Mouse (Mus musculus): ENCODE measurements around the gene Ctsf. TPM values are rescaled to one million over a fixed set of nuclear protein-coding genes. Genes with fewer than 3 reads are reported as not detected.

The Ctsf gene
- polyA plus RNA-seq, 1 experiment, result 73.6 TPM

DNA sequence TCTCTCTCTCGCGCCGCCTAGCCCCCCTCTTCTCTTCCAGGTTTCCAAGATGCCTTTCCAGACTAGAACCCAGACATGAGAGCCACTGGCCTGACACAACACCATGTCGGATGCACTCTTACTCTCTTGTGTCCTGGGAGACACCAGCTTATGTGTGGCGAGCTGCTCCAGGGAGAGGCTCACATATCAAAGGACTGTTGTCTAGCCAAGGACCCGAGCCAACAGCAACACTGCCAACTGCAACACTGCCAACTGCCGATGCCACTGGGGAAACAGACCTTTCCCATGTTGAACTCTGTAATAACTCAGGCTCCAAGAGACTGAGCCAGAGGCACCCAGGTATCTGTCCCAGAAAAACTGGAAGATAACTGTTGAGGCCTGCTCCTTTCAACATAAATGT, 25.8 kb upstream of the Ctsf start:
- peak; percentile 71 for DNase-seq (ENCODE audit: low read depth)
- TF ChIP-seq CTCF (IDR thresholded peaks at IDR 0.05; ENCODE audit: borderline replicate concordance, extremely low read depth, insufficient read depth, insufficient read length) (no peak), POLR2A (IDR thresholded peaks at IDR 0.05; ENCODE audit: borderline replicate concordance, extremely low read depth, insufficient read depth, insufficient read length, poor library complexity, severe bottlenecking) (no peak)

DNA sequence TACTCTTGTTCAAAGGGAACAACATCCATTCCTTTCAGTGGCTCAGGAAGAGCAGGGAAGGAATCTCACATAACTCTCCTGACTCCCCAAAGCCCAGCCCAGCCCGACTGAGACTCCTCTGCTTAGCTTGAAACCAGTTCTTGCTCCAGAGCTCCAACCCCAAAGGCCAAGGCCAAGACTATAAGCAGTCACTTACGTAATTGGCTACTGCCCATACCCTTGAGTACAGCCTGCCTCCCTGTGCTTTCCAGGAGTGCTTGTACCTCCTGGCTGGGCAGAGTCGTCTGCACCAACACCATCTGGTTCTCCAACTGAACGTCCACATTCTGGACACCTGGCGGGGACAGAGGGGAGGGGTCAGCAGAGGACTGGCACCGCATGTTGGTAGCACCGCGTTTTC, 21.0 kb upstream of the Ctsf start:
- DNase-seq (ENCODE audit: low read depth), result no peak
- TF ChIP-seq POLR2A (IDR thresholded peaks at IDR 0.05; ENCODE audit: borderline replicate concordance, extremely low read depth, insufficient read depth, insufficient read length, poor library complexity, severe bottlenecking), result no peak
- no peak for TF ChIP-seq CTCF (IDR thresholded peaks at IDR 0.05; ENCODE audit: borderline replicate concordance, extremely low read depth, insufficient read depth, insufficient read length)

DNA sequence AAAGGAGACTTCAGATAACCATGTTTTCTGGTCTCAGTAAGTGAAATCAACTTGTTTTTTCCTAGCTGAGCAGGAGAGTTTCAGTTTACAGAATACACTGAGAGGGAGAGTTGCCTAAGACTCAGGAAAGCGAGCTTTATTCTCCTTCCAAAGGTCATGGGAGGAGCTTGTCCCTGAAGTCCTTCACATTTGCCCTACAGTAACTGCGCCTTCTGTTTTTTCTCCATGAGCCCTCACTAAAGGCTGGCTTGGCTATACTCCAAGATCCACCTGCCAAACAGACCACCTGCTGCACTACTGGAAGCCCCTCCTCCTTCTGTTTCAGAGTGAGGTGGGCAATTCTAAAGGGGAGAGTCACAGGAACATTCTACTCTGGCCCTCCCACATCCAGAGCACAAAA, 18.8 kb upstream of the Ctsf start:
- DNase-seq (ENCODE audit: low read depth), result no peak
- TF ChIP-seq POLR2A (IDR thresholded peaks at IDR 0.05; ENCODE audit: borderline replicate concordance, extremely low read depth, insufficient read depth, insufficient read length, poor library complexity, severe bottlenecking), result no peak
- no peak for TF ChIP-seq CTCF (IDR thresholded peaks at IDR 0.05; ENCODE audit: borderline replicate concordance, extremely low read depth, insufficient read depth, insufficient read length)

DNA sequence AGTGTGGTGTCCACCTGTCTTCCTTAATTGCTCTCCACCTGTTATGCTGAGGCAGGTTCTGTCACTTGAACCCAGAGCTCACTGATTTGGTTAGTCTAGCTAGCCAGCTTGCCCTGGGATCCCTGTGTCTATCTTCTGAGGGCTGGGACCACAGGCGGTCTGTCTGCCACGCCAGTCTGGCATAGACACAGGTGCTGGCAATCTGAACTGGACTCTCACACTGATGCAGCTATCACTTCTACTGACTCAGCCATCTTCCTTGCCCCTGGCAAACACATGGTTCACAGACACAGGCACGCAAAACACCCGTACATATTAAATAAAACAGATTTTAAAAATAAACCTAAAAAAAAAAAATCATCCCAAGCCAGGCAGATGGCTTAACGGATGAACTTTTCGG, 17.9 kb upstream of the Ctsf start:
- no peak for DNase-seq (ENCODE audit: low read depth)
- no peak for TF ChIP-seq CTCF (IDR thresholded peaks at IDR 0.05; ENCODE audit: borderline replicate concordance, extremely low read depth, insufficient read depth, insufficient read length)
- TF ChIP-seq POLR2A (IDR thresholded peaks at IDR 0.05; ENCODE audit: borderline replicate concordance, extremely low read depth, insufficient read depth, insufficient read length, poor library complexity, severe bottlenecking), result no peak

DNA sequence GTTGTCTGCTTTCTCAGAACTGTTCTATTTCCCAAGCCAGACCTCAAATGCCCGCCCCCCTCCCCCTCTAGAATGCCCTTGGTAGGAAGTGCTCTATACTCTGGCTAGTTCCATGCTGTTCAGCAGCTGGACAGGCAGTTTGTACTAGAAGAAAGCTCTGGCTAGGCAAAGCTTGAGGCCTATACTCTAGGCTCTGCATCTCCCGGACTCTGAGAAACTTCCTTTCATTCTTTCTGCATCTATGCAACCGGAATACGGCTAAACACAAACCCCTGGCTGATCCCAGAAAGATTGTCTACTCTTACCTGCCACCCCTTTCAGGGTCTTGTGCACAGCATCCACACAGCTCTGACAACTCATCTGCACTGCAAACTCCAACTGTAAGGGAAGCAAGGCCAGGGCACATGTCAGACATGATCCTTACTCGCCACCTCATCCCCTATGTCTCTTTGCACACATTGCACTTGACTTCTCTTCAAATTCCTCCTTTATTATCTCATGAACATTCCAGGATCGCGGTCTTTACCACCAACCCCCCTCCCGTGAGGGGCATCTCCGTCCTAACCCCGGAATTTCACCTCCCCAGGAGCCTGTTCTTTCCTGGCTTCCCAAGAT, 16.3 kb upstream of the Ctsf start:
- DNase-seq (ENCODE audit: low read depth), result no peak
- TF ChIP-seq CTCF (IDR thresholded peaks at IDR 0.05; ENCODE audit: borderline replicate concordance, extremely low read depth, insufficient read depth, insufficient read length) (no peak), POLR2A (IDR thresholded peaks at IDR 0.05; ENCODE audit: borderline replicate concordance, extremely low read depth, insufficient read depth, insufficient read length, poor library complexity, severe bottlenecking) (no peak)

DNA sequence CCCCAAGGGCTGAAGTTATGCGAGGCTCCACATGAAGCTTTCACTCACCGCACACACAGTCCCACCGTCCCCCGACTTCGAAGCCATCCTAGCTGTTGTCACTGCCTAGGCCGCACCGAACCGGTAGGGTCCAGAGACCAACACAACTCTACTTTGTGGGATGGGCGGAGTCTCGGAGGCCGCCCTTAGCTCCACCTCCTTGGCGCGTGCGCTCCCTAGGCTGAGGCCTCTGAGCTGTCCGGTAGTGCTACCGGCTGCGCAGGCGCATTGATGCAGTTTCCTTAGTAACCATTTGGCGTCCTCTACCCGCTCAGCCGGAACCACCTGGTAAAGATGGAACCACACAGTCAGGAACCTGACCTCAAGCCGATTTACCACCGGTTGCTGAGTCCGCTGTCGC, 15.8 kb upstream of the Ctsf start, which contains the start of the genes Ccs and Ccdc87:
Ccs (minus strand) TSS at position 184 of the 400 bp plus-strand sequence.
Ccdc87 (plus strand) TSS at position 218 of the 400 bp plus-strand sequence.
- peak; percentile 97 for DNase-seq (ENCODE audit: low read depth)
- TF ChIP-seq CTCF (IDR thresholded peaks at IDR 0.05; ENCODE audit: borderline replicate concordance, extremely low read depth, insufficient read depth, insufficient read length), result peak; percentile 3; the same call in 1 of the 2 replicates
- no peak for TF ChIP-seq POLR2A (IDR thresholded peaks at IDR 0.05; ENCODE audit: borderline replicate concordance, extremely low read depth, insufficient read depth, insufficient read length, poor library complexity, severe bottlenecking)

DNA sequence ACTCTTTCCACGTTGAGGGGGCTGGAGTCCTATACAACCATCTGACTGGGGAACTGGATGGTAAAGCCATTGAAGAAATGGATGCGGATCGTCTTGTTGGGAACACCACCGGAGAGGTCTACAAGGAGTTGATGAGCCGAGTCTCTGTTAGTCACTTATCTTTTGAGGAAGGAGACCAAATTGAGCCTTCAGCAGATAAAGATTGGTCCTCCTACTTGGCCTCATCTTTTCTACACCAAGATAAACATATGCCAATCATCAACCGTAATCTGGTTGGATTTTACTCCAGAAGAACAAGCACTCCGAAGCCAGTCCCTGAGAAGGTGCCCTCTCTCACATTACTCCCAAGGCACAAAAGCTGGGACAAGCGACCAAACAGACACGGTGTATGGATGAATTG, 14.1 kb upstream of the Ctsf start:
- DNase-seq (ENCODE audit: low read depth), result no peak
- TF ChIP-seq CTCF (IDR thresholded peaks at IDR 0.05; ENCODE audit: borderline replicate concordance, extremely low read depth, insufficient read depth, insufficient read length) (no peak), POLR2A (IDR thresholded peaks at IDR 0.05; ENCODE audit: borderline replicate concordance, extremely low read depth, insufficient read depth, insufficient read length, poor library complexity, severe bottlenecking) (no peak)

DNA sequence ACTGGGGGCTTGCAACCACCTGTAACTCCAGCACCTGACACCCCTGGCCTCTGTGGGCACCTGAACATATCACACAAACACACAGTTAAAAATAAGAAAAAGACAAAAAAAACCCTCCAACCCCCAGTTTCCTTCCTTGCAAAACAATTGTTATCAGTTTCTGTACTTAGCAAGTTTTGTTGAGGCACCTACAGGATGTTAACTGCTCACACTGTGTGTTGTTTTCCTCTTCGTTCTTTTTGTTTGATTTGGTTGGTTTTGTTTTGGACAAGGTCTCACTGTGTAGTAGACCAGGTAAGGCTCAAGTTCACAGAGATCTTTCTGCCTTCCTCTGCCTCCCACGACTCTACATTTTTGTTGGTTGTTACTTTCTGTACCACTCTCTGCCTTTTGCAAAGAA, 12.3 kb upstream of the Ctsf start:
- no peak for DNase-seq (ENCODE audit: low read depth)
- TF ChIP-seq POLR2A (IDR thresholded peaks at IDR 0.05; ENCODE audit: borderline replicate concordance, extremely low read depth, insufficient read depth, insufficient read length, poor library complexity, severe bottlenecking) (no peak), CTCF (IDR thresholded peaks at IDR 0.05; ENCODE audit: borderline replicate concordance, extremely low read depth, insufficient read depth, insufficient read length) (no peak)

DNA sequence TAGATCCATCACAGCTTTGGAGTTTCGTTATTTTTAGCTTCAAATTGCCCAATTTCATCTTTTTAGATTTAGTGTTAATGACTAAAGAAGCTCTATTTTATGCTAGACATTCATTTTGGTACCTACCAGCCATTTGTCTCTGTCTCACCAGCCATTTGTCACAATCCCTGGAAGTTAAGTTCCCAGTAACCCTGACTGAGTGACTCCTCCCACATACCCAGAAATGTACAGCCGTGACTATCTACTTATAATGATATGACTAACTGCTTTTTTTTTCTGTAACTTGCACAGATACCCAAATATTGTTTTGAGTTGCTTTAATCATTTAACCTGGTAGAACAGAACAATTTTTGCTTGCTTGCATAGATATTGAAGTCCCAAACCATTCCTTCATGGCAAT, 9.1 kb upstream of the Ctsf start:
- no peak for TF ChIP-seq POLR2A (IDR thresholded peaks at IDR 0.05; ENCODE audit: borderline replicate concordance, extremely low read depth, insufficient read depth, insufficient read length, poor library complexity, severe bottlenecking)
- TF ChIP-seq CTCF (IDR thresholded peaks at IDR 0.05; ENCODE audit: borderline replicate concordance, extremely low read depth, insufficient read depth, insufficient read length), result no peak
- DNase-seq (ENCODE audit: low read depth), result no peak

DNA sequence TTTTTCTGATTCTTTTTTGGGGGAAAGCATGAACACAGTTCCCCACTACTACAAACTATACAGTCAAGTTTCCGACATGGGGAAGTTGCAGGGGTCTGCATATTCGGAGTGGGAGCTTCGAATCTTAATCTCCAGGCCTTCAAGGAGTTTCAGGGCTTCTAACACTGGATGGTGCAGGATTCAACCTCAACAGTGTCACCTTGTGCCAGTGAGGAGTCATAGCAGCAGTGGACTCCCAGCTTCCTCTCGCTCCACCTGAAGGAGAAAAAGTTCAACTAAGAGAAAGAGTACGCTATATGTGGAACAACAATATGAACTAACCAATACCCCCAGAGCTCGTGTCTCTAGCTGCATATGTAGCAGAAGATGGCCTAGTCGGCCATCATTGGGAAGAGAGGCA, 7.4 kb upstream of the Ctsf start:
- TF ChIP-seq POLR2A (IDR thresholded peaks at IDR 0.05; ENCODE audit: borderline replicate concordance, extremely low read depth, insufficient read depth, insufficient read length, poor library complexity, severe bottlenecking) (no peak), CTCF (IDR thresholded peaks at IDR 0.05; ENCODE audit: borderline replicate concordance, extremely low read depth, insufficient read depth, insufficient read length) (peak; percentile 54; the same call in 1 of the 2 replicates)
- peak; percentile 35 for DNase-seq (ENCODE audit: low read depth)

DNA sequence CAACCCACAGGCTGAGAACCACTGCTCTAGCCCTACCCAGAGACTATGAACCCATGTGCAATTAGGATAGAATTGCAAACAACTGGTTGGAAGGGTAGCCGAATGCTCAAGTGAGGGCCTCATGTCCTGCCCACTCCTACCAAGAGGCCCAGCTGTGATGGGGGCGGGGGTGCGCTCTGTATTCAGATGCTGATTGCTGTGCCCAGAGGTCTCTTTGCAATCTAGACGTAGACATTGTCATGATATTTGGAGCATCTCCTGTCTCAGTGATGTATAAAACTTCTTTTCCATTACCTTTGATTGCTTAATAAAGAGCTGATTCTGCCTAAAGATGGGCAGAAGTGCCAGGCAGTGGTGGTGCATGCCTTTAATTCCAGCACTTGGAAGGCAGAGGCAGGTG, 5.1 kb upstream of the Ctsf start:
- TF ChIP-seq CTCF (IDR thresholded peaks at IDR 0.05; ENCODE audit: borderline replicate concordance, extremely low read depth, insufficient read depth, insufficient read length) (no peak), POLR2A (IDR thresholded peaks at IDR 0.05; ENCODE audit: borderline replicate concordance, extremely low read depth, insufficient read depth, insufficient read length, poor library complexity, severe bottlenecking) (no peak)
- DNase-seq (ENCODE audit: low read depth), result no peak

DNA sequence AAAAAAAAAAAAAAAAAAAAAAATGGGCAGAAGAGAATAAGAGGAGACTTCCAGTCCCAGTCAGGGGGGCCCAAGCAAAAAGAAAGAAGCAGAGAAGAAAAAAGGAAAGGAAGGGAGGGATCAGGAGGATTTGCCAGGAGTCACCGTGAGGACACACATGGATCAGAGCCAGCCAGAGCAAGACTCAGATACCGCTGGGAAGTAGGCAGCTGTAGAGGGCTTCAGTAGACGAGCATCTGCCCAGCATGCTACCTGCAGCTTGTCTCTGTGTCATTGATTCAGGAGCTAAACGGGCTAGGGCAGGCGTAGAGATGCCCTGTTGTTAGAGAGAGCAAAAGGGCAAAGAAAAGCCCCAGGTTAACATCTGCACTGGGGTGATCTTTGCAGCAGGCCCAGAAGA, 4.6 kb upstream of the Ctsf start:
- TF ChIP-seq POLR2A (IDR thresholded peaks at IDR 0.05; ENCODE audit: borderline replicate concordance, extremely low read depth, insufficient read depth, insufficient read length, poor library complexity, severe bottlenecking), result no peak
- no peak for DNase-seq (ENCODE audit: low read depth)

Measured in brain, embryonic 14.5 days (tissue).